Comparison of ENCODE assay signal across 10 mouse cellular contexts in genomic region chr2:26364738-26365465, GRCm38 (mm10). TPM values are rescaled to one million over a fixed set of nuclear protein-coding genes. Genes with fewer than 3 reads are reported as not detected.
DNase-seq lines count a peak whose midpoint lies in the region; ATAC-seq and TF ChIP-seq lines count a peak whose summit lies in the region.
"Had no signal": no experiment of that assay in that cellular context is flagged by ENCODE, and none has a peak within 500 bp of the region (broad histone marks: within the 10 kb centered on the region; RNA-seq: fewer than 3 reads in every experiment).

No protein-coding gene starts in this region.

- WGBS in kidney, adult 2 months, result 60% methylated on average over 10 of the region's 10 CpGs
- 40% methylated on average over 10 of the region's 10 CpGs for WGBS in heart, embryonic 15.5 days

- no peak overlapping the region for H3K27ac ChIP-seq in kidney, adult 2 months (ENCODE audit: insufficient read depth, low read depth, low read length)
- peak overlapping the region; percentile 63 for H3K27ac ChIP-seq in heart, embryonic 15.5 days
- H3K27ac ChIP-seq: limb, embryonic 12.5 days had no signal

- H3K36me3 ChIP-seq in kidney, adult 2 months (ENCODE audit: control insufficient read depth, insufficient read depth, low read length), result no peaks in the 10 kb centered on the region
- H3K36me3 ChIP-seq in heart, embryonic 15.5 days, result peaks cover 47% of the 10 kb centered on the region

- no peaks in the 10 kb centered on the region for H3K4me1 ChIP-seq in kidney, adult 2 months (ENCODE audit: control insufficient read depth, insufficient read depth, low read length)
- H3K4me1 ChIP-seq in heart, embryonic 15.5 days (replicated peaks), result peaks cover 21% of the 10 kb centered on the region
- H3K4me1 ChIP-seq: limb, embryonic 12.5 days had no signal

- TF ChIP-seq POLR2A in kidney, adult 2 months (IDR thresholded peaks at IDR 0.05; ENCODE audit: low read depth, low read length), result no peak

- ATAC-seq in heart, embryonic 15.5 days (replicated peaks; ENCODE audit: insufficient number of reproducible peaks, insufficient read depth, low FRiP score, low read depth), result peak; percentile 61

- TF ChIP-seq CTCF in kidney, adult 2 months (conservative IDR thresholded peaks at IDR 0.05; ENCODE audit: insufficient read depth, insufficient read length, low read depth, low read length), result no peak

- no peaks in the 10 kb centered on the region for H3K27me3 ChIP-seq in kidney, adult 2 months (replicated peaks; ENCODE audit: control insufficient read depth, insufficient read depth, low read length)
- H3K27me3 ChIP-seq in heart, embryonic 15.5 days, result no peaks in the 10 kb centered on the region
- H3K27me3 ChIP-seq: CH12.LX; limb, embryonic 12.5 days had no signal

- 0 out of 2 replicates have a peak overlapping the region, but pooled peaks have one; percentile 1 for H3K9ac ChIP-seq in heart, embryonic 15.5 days
- H3K9ac ChIP-seq: limb, embryonic 12.5 days had no signal

- peak; percentile 72 for DNase-seq in kidney, adult 2 months
- no peak for DNase-seq in kidney, adult 11 months
- DNase-seq in cerebellum, adult 8-10 months, result peak; percentile 65
- DNase-seq in lung, postnatal 10 days, result peak; percentile 85
- DNase-seq in layer of hippocampus, adult 9-10 months (ENCODE audit: low spot score), result no peak
- no peak for DNase-seq in spleen, postnatal 36 days (ENCODE audit: low spot score in 2 of 2)
- no peak for DNase-seq in frontal cortex, postnatal 36 days (ENCODE audit: low spot score in 2 of 2)

- no peak overlapping the region for H3K4me2 ChIP-seq in heart, embryonic 15.5 days
- H3K4me2 ChIP-seq: limb, embryonic 12.5 days had no signal

- H3K9me3 ChIP-seq in heart, embryonic 15.5 days (replicated peaks), result no peaks in the 10 kb centered on the region
- H3K9me3 ChIP-seq: limb, embryonic 12.5 days had no signal

- H3K4me3 ChIP-seq in kidney, adult 2 months (ENCODE audit: insufficient read depth, low read depth, low read length), result no peak overlapping the region
- no peak overlapping the region for H3K4me3 ChIP-seq in heart, embryonic 15.5 days
- H3K4me3 ChIP-seq: limb, embryonic 12.5 days had no signal

RNA-seq across cellular contexts. Expression of gene Card9, which starts 4.2 kb away (rescaled TPM):
- 2.1 and 2.5 TPM in 2 replicates for polyA plus RNA-seq in kidney, adult 2 months (2012; rRNA removed)
- 0.60 and 1.7 TPM in 2 replicates for polyA plus RNA-seq in heart, embryonic 15.5 days (2015; fragmentation: Nextera tagmentation; extraction: Ambion mirVana)

RNA-seq across cellular contexts. Expression of gene Dnlz, which starts 13.0 kb away (rescaled TPM):
- 26.9 and 28.8 TPM in 2 replicates for polyA plus RNA-seq in kidney, adult 2 months (2012; rRNA removed)
- 22.1 and 27.9 TPM in 2 replicates for polyA plus RNA-seq in heart, embryonic 15.5 days (2015; fragmentation: Nextera tagmentation; extraction: Ambion mirVana)

RNA-seq across cellular contexts. Expression of gene Snapc4, which starts 15.6 kb away (rescaled TPM):
- 21.9 and 25.2 TPM in 2 replicates for polyA plus RNA-seq in kidney, adult 2 months (2012; rRNA removed)
- 16.8 and 19.6 TPM in 2 replicates for polyA plus RNA-seq in heart, embryonic 15.5 days (2015; fragmentation: Nextera tagmentation; extraction: Ambion mirVana)

RNA-seq across cellular contexts. Expression of gene Entr1, which starts 24.2 kb away (rescaled TPM):
- 102 and 110 TPM in 2 replicates for polyA plus RNA-seq in kidney, adult 2 months (2012; rRNA removed)
- 72.3 and 82.9 TPM in 2 replicates for polyA plus RNA-seq in heart, embryonic 15.5 days (2015; fragmentation: Nextera tagmentation; extraction: Ambion mirVana)

RNA-seq across cellular contexts. Expression of gene Pmpca, which starts 24.2 kb away (rescaled TPM):
- 50.6 and 54.0 TPM in 2 replicates for polyA plus RNA-seq in kidney, adult 2 months (2012; rRNA removed)
- 103 and 111 TPM in 2 replicates for polyA plus RNA-seq in heart, embryonic 15.5 days (2015; fragmentation: Nextera tagmentation; extraction: Ambion mirVana)

Comparison
In these comparisons a context has a peak if more than half of its experiments do, and no peak if none do; other contexts are left out.
1. DNase-seq: peak in kidney, adult 2 months (single experiment), cerebellum, adult 8-10 months (single experiment) and lung, postnatal 10 days (single experiment); none in kidney, adult 11 months (single experiment), layer of hippocampus, adult 9-10 months (single experiment), spleen, postnatal 36 days (0 of 2) and frontal cortex, postnatal 36 days (0 of 2).